Comparison of ENCODE assay signal across 9 mouse cellular contexts in genomic region chr3:146051277-146052007, GRCm38 (mm10). TPM values are rescaled to one million over a fixed set of nuclear protein-coding genes. Genes with fewer than 3 reads are reported as not detected.
DNase-seq lines count a peak whose midpoint lies in the region.
"Had no signal": no experiment of that assay in that cellular context is flagged by ENCODE, and none has a peak within 500 bp of the region (broad histone marks: within the 10 kb centered on the region; RNA-seq: fewer than 3 reads in every experiment).

No protein-coding gene starts in this region.

- H3K4me3 ChIP-seq in hindbrain, embryonic 10.5 days = no peak overlapping the region
- H3K4me3 ChIP-seq: liver, embryonic 15.5 days had no signal

- H3K9me3 ChIP-seq in hindbrain, embryonic 10.5 days = no peaks in the 10 kb centered on the region
- H3K9me3 ChIP-seq: liver, embryonic 15.5 days had no signal

- DNase-seq in embryo, embryonic 11 days = peak; percentile 26
- DNase-seq in embryo, embryonic 10.5 days (ENCODE audit: low spot score) = no peak
- peak; percentile 40 to 58 for DNase-seq in right cerebral cortex, postnatal 10 days (ENCODE audit: low spot score in 2 of 2)
- no peak for DNase-seq in right cerebral cortex, postnatal 25 days
- DNase-seq in hindbrain, embryonic 10.5 days (ENCODE audit: low spot score) = no peak
- DNase-seq in lung, postnatal 36 days = peak; percentile 34
- no peak for DNase-seq in urinary bladder, adult 2 months (ENCODE audit: low spot score)
- no peak for DNase-seq in thymus, postnatal 0 days (ENCODE audit: low spot score)

- H3K4me1 ChIP-seq in hindbrain, embryonic 10.5 days (replicated peaks) = peaks cover 24% of the 10 kb centered on the region
- H3K4me1 ChIP-seq: liver, embryonic 15.5 days had no signal

- H3K27ac ChIP-seq in hindbrain, embryonic 10.5 days = 0 out of 2 replicates have a peak overlapping the region, but pooled peaks have one; percentile 40
- H3K27ac ChIP-seq: liver, embryonic 15.5 days had no signal

- WGBS in hindbrain, embryonic 10.5 days = 72% methylated on average over 11 of the region's 11 CpGs

- peaks cover 18% of the 10 kb centered on the region for H3K27me3 ChIP-seq in hindbrain, embryonic 10.5 days (ENCODE audit: insufficient read depth, poor library complexity, severe bottlenecking)
- H3K27me3 ChIP-seq: liver, embryonic 15.5 days had no signal

- H3K36me3 ChIP-seq in hindbrain, embryonic 10.5 days = no peaks in the 10 kb centered on the region
- H3K36me3 ChIP-seq: liver, embryonic 15.5 days had no signal

RNA-seq across cellular contexts. Expression of gene Wdr63, which starts 56.5 kb away (rescaled TPM):
- polyA plus RNA-seq in hindbrain, embryonic 10.5 days (2016; fragmentation: Nextera tagmentation; extraction: Ambion mirVana) = 0.50 and 1.1 TPM in 2 replicates
- 0.15 and 0.25 TPM in 2 replicates for polyA plus RNA-seq in urinary bladder, adult 2 months (2012; rRNA removed)
- polyA plus RNA-seq in thymus, postnatal 0 days (2015; fragmentation: Nextera tagmentation; extraction: Ambion mirVana) = 0.13 and 0.33 TPM in 2 replicates
- polyA plus RNA-seq: liver, embryonic 15.5 days had no signal

Comparison
In these comparisons a context has a peak if more than half of its experiments do, and no peak if none do; other contexts are left out.
1. DNase-seq: peak in embryo, embryonic 11 days (single experiment), right cerebral cortex, postnatal 10 days (2 of 2) and lung, postnatal 36 days (single experiment); none in embryo, embryonic 10.5 days (single experiment), right cerebral cortex, postnatal 25 days (single experiment), hindbrain, embryonic 10.5 days (single experiment), urinary bladder, adult 2 months (single experiment) and thymus, postnatal 0 days (single experiment).